In genomic region chr16:57634191-57634590, GRCm38 (mm10) we compare ENCODE assay signal across 7 mouse cellular contexts. TPM values are rescaled to one million over a fixed set of nuclear protein-coding genes. Genes with fewer than 3 reads are reported as not detected.
DNase-seq lines count a peak whose midpoint lies in the region; ATAC-seq lines count a peak whose summit lies in the region.

No protein-coding gene starts in this region.

- no peaks in the 10 kb centered on the region for H3K36me3 ChIP-seq in intestine, embryonic 15.5 days
- H3K36me3 ChIP-seq in midbrain, embryonic 11.5 days (ENCODE audit: control insufficient read depth, insufficient read depth, low read length): no peaks in the 10 kb centered on the region

- H3K9me3 ChIP-seq in intestine, embryonic 15.5 days: no peaks in the 10 kb centered on the region
- H3K9me3 ChIP-seq in midbrain, embryonic 11.5 days (ENCODE audit: control insufficient read depth, low read length): no peaks in the 10 kb centered on the region

- peak; percentile 32 for ATAC-seq in activated CD4-positive, CD25-positive, alpha-beta regulatory T cell, adult 4 months
- peak; percentile 61; the same call in 1 of the 2 replicates for ATAC-seq in intestine, embryonic 15.5 days
- peak; percentile 78 for ATAC-seq in midbrain, embryonic 11.5 days (ENCODE audit: low FRiP score)

- H3K4me2 ChIP-seq in intestine, embryonic 15.5 days (replicated peaks): no peak overlapping the region
- no peak overlapping the region for H3K4me2 ChIP-seq in midbrain, embryonic 11.5 days

- H3K27ac ChIP-seq in intestine, embryonic 15.5 days: no peak overlapping the region
- H3K27ac ChIP-seq in midbrain, embryonic 11.5 days (ENCODE audit: low read depth, low read length): no peak overlapping the region

- no peaks in the 10 kb centered on the region for H3K27me3 ChIP-seq in intestine, embryonic 15.5 days (replicated peaks)
- no peaks in the 10 kb centered on the region for H3K27me3 ChIP-seq in midbrain, embryonic 11.5 days (ENCODE audit: control insufficient read depth, insufficient read depth, low read length)

- no peaks in the 10 kb centered on the region for H3K4me1 ChIP-seq in intestine, embryonic 15.5 days (replicated peaks)
- no peaks in the 10 kb centered on the region for H3K4me1 ChIP-seq in midbrain, embryonic 11.5 days (ENCODE audit: control insufficient read depth, insufficient read depth, low read length)

- 7% methylated on average over 6 of the region's 6 CpGs for WGBS in intestine, embryonic 15.5 days
- WGBS in midbrain, embryonic 11.5 days: 11% methylated on average over 6 of the region's 6 CpGs

- intact Hi-C loops in left cerebral cortex, postnatal 10 days (cut with DNase I): loop anchor here (5.0 kb wide), 1 partner anchor 648 kb away; no protein-coding TSS in a partner anchor

- DNase-seq in cerebellum, postnatal 10 days: peak; percentile 85 to 89
- peak; percentile 70 to 85 for DNase-seq in frontal cortex, postnatal 36 days (ENCODE audit: low spot score in 2 of 2)
- peak; percentile 52 to 74 for DNase-seq in left cerebral cortex, postnatal 10 days (ENCODE audit: extremely low spot score in 1 of 2, low spot score in 2 of 2)
- DNase-seq in midbrain, embryonic 11.5 days (ENCODE audit: low spot score, missing footprints): peak; percentile 98
- DNase-seq in right cerebral cortex, postnatal 4 days: peak; percentile 77

- no peak overlapping the region for H3K9ac ChIP-seq in intestine, embryonic 15.5 days
- no peak overlapping the region for H3K9ac ChIP-seq in midbrain, embryonic 11.5 days (ENCODE audit: low read length)

- no peak overlapping the region for H3K4me3 ChIP-seq in intestine, embryonic 15.5 days (replicated peaks)
- H3K4me3 ChIP-seq in midbrain, embryonic 11.5 days (ENCODE audit: low read depth, low read length): no peak overlapping the region

RNA-seq across cellular contexts. Expression of gene Cmss1, which starts 27.5 kb away (rescaled TPM):
- 10 to 100 TPM; 25.5 to 33.1 TPM for polyA plus RNA-seq in activated CD4-positive, CD25-positive, alpha-beta regulatory T cell, adult 4 months (2017; shearing (Covaris generic))
- polyA plus RNA-seq in intestine, embryonic 15.5 days (2015; fragmentation: Nextera tagmentation; extraction: Ambion mirVana): 45.2 and 45.5 TPM in 2 replicates
- 10 to 100 TPM; 14.1 to 17.6 TPM for total RNA-seq in left cerebral cortex, postnatal 10 days (2021)
- 54.8 and 56.3 TPM in 2 replicates for polyA plus RNA-seq in midbrain, embryonic 11.5 days (2014; fragmentation: Nextera tagmentation; extraction: Ambion mirVana)
